Mouse (Mus musculus): ENCODE results near the gene Sgsh.

- TF ChIP-seq CTCF (IDR thresholded peaks at IDR 0.05; ENCODE audit: low read depth), result no peak
- TF ChIP-seq EP300 (optimal IDR thresholded peaks at IDR 0.05), result peak; percentile 100
Observed at GRCm38 (mm10) chr11:119299391-119300245, 55.7 kb downstream of the Sgsh start, which contains the start of gene Eif4a3.
